In genomic region chr3:36571361-36571826, GRCm38 (mm10) we compare ENCODE assay signal across 8 mouse cellular contexts. TPM values are rescaled to one million over a fixed set of nuclear protein-coding genes. Genes with fewer than 3 reads are reported as not detected.
A peak's percentile ranks its signal among the peaks of the same experiment; 100 is the strongest.
DNase-seq lines count a peak whose midpoint lies in the region; ATAC-seq lines count a peak whose summit lies in the region.

No protein-coding gene starts in this region.

- peak overlapping the region; percentile 100 for H3K4me3 ChIP-seq in erythroblast, embryonic 14.5 days (replicated peaks)
- H3K4me3 ChIP-seq in liver, embryonic 16.5 days (ENCODE audit: low read depth, low read length), result peak overlapping the region; percentile 100

- peak; percentile 16 for DNase-seq in spleen, adult 12 weeks (ENCODE audit: low spot score)
- no peak for DNase-seq in spleen, adult 18-20 months
- no peak for DNase-seq in T-cell, adult 2 months (ENCODE audit: low spot score)
- no peak for DNase-seq in cerebellum, adult 18-20 months

- H3K27ac ChIP-seq in liver, embryonic 16.5 days (ENCODE audit: low read length), result peak overlapping the region; percentile 93

- ATAC-seq in erythroblast, adult 5-6 weeks (replicated peaks; ENCODE audit: low FRiP score, poor library complexity, severe bottlenecking), result no peak
- ATAC-seq in granulocyte monocyte progenitor cell, adult 5-6 weeks (replicated peaks; ENCODE audit: poor library complexity, severe bottlenecking), result peak; percentile 17
- ATAC-seq in liver, embryonic 16.5 days (ENCODE audit: low read depth), result no peak

- H3K4me2 ChIP-seq in liver, embryonic 16.5 days (ENCODE audit: low read depth, low read length), result peak overlapping the region; percentile 65

- H3K36me3 ChIP-seq in erythroblast, embryonic 14.5 days (ENCODE audit: control insufficient read depth), result peaks cover 51% of the 10 kb centered on the region
- peaks cover 35% of the 10 kb centered on the region for H3K36me3 ChIP-seq in liver, embryonic 16.5 days (ENCODE audit: control insufficient read depth, insufficient read depth)

- 0 out of 2 replicates have a peak, but pooled peaks cover 2% of the 10 kb centered on the region for H3K27me3 ChIP-seq in erythroblast, embryonic 14.5 days (ENCODE audit: control insufficient read depth)
- no peaks in the 10 kb centered on the region for H3K27me3 ChIP-seq in liver, embryonic 16.5 days (ENCODE audit: control insufficient read depth, insufficient read depth, low read depth, low read length)

- peak overlapping the region; percentile 100 for H3K9ac ChIP-seq in liver, embryonic 16.5 days (ENCODE audit: low read depth, low read length)

- WGBS in liver, embryonic 16.5 days (ENCODE audit: insufficient replicate concordance), result under 1% methylated on average over 46 of the region's 46 CpGs

- H3K9me3 ChIP-seq in erythroblast, embryonic 14.5 days (ENCODE audit: control insufficient read depth, low read length), result no peaks in the 10 kb centered on the region
- H3K9me3 ChIP-seq in liver, embryonic 16.5 days (replicated peaks; ENCODE audit: control insufficient read depth, low read length), result no peaks in the 10 kb centered on the region

- peaks cover 38% of the 10 kb centered on the region for H3K4me1 ChIP-seq in erythroblast, embryonic 14.5 days (ENCODE audit: control insufficient read depth)
- H3K4me1 ChIP-seq in liver, embryonic 16.5 days (ENCODE audit: control insufficient read depth, low read depth, low read length), result peaks cover 19% of the 10 kb centered on the region

RNA-seq across cellular contexts. Expression of gene Ccna2, which starts 0.6 kb away (rescaled TPM):
- polyA plus RNA-seq in erythroblast, embryonic 14.5 days (2012), result 32.0 and 52.0 TPM in 2 replicates
- 116 and 159 TPM in 2 replicates for total RNA-seq in erythroblast, adult 5-6 weeks (2015; ENCODE audit: low replicate concordance)
- 147 and 151 TPM in 2 replicates for total RNA-seq in erythroblast, adult 5-6 weeks (2017; ENCODE audit: low replicate concordance)
- 72.6 and 87.7 TPM in 2 replicates for total RNA-seq in granulocyte monocyte progenitor cell, adult 5-6 weeks (2014; fragmentation: Nextera tagmentation)
- 189 and 192 TPM in 2 replicates for total RNA-seq in granulocyte monocyte progenitor cell, adult 5-6 weeks (2017)
- polyA plus RNA-seq in liver, embryonic 16.5 days (2015; fragmentation: Nextera tagmentation; extraction: Ambion mirVana), result 220 and 228 TPM in 2 replicates

RNA-seq across cellular contexts. Expression of gene Exosc9, which starts 19.0 kb away (rescaled TPM):
- 0.22 and 0.24 TPM in 2 replicates for polyA plus RNA-seq in erythroblast, embryonic 14.5 days (2012)
- total RNA-seq in erythroblast, adult 5-6 weeks (2015; ENCODE audit: low replicate concordance), result 8.3 and 29.0 TPM in 2 replicates
- total RNA-seq in erythroblast, adult 5-6 weeks (2017; ENCODE audit: low replicate concordance), result 22.2 and 41.8 TPM in 2 replicates
- 65.5 and 69.0 TPM in 2 replicates for total RNA-seq in granulocyte monocyte progenitor cell, adult 5-6 weeks (2014; fragmentation: Nextera tagmentation)
- total RNA-seq in granulocyte monocyte progenitor cell, adult 5-6 weeks (2017), result 118 and 150 TPM in 2 replicates
- 30.0 and 36.6 TPM in 2 replicates for polyA plus RNA-seq in liver, embryonic 16.5 days (2015; fragmentation: Nextera tagmentation; extraction: Ambion mirVana)

RNA-seq across cellular contexts. Expression of gene Bbs7, which starts 41.9 kb away (rescaled TPM):
- 0.04 and 0.06 TPM in 2 replicates for polyA plus RNA-seq in erythroblast, embryonic 14.5 days (2012)
- 1.3 and 3.3 TPM in 2 replicates for total RNA-seq in erythroblast, adult 5-6 weeks (2015; ENCODE audit: low replicate concordance)
- total RNA-seq in erythroblast, adult 5-6 weeks (2017; ENCODE audit: low replicate concordance), result 2.6 and 4.2 TPM in 2 replicates
- 2.9 and 5.4 TPM in 2 replicates for total RNA-seq in granulocyte monocyte progenitor cell, adult 5-6 weeks (2014; fragmentation: Nextera tagmentation)
- total RNA-seq in granulocyte monocyte progenitor cell, adult 5-6 weeks (2017), result 4.3 and 5.0 TPM in 2 replicates
- polyA plus RNA-seq in liver, embryonic 16.5 days (2015; fragmentation: Nextera tagmentation; extraction: Ambion mirVana), result 8.8 and 9.8 TPM in 2 replicates

RNA-seq across cellular contexts. Expression of gene Gm11549, which starts 49.8 kb away (rescaled TPM):
- not detected in 2 replicates for polyA plus RNA-seq in erythroblast, embryonic 14.5 days (2012)
- not detected in 2 replicates for total RNA-seq in erythroblast, adult 5-6 weeks (2015; ENCODE audit: low replicate concordance)
- not detected in 2 replicates for total RNA-seq in erythroblast, adult 5-6 weeks (2017; ENCODE audit: low replicate concordance)
- not detected in 2 replicates for total RNA-seq in granulocyte monocyte progenitor cell, adult 5-6 weeks (2014; fragmentation: Nextera tagmentation)
- not detected in 2 replicates for total RNA-seq in granulocyte monocyte progenitor cell, adult 5-6 weeks (2017)
- not detected in 2 replicates for polyA plus RNA-seq in liver, embryonic 16.5 days (2015; fragmentation: Nextera tagmentation; extraction: Ambion mirVana)
